Mouse (Mus musculus): ENCODE results near the gene Lipc.
"Not testable (repeated sequence)": the region's sequence is repeated elsewhere in the genome, so short reads cannot be mapped to it uniquely, and the experiment has no call there.

The Lipc gene

DNA sequence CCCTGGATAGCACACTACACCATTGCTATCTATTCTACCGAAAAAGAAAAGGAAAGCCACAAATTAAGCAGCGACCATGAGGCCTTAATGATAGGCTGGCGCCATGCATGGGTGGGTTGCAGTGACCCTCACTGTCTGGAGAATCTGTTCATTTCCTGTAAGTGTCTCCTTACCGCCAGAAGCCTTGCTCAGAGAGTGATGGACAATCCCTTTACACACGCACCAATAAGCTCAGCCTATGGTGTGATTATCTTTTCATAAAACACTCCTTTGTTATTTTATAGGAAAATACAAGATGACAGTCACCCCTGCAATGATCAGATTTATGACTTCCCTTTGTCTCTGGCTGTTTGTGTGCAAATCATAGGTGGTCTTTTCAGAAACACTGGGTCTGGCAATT lies 92.8 kb downstream of the Lipc start:
- DNase-seq (ENCODE audit: low spot score): no peak

DNA sequence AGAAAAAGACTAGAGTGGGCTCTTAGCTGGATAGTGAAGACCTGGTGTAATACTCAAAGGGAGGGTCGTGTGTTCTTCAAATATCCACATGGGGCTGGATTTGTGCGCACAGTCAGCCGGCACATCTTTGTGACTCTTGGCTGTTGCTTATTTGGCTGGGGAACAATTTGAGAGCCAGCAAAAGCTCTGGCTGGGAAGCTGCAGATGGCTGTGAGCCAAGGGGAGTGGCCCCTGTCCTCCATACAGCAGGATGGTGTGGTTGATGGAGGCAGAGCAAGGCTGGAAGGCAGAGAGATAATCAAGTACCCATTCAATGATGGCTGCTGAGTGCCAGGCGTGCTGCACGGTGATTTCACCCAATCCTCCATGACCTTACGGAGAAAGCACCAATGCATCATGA lies 96.2 kb downstream of the Lipc start:
- DNase-seq (ENCODE audit: low spot score): no peak

DNA sequence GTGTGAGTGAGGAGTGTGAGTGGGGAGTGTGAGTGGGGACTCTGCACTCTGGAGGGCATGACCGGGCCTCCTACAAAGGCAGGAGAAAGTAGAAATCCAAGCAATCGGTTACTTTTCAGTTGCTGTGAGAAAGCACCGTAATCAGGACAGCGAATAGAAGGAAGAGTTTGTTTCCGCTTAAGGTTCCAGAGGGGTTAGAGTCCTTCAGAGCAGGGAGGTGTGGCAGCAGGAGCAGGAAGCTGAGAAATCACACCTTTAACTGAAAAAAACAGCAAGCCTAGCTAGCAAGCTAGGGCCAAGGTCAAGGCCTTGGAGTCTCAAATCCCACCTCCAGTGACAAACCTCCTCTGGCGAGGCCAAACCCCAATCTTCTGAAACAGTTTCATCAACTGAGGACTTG lies 97.1 kb downstream of the Lipc start:
- DNase-seq (ENCODE audit: low spot score): no peak

DNA sequence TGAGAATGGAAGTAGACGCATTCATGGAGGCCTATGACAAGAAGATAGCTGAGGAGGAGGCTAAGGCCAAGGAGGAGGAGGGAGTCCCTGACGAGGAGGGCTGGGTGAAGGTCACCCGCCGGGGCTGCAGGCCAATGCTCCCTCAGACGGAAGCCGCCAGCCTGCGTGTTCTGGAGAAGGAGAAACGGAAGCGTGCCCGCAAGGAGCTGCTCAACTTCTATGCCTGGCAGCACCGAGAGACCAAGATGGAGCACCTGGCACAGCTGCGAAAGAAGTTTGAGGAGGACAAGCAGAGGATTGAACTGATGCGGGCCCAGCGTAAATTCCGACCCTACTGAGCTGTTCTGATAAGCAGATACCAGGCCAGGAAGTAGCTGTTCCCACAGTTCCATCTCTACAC lies 98.9 kb downstream of the Lipc start:
- DNase-seq (ENCODE audit: low spot score): not testable (repeated sequence)

DNA sequence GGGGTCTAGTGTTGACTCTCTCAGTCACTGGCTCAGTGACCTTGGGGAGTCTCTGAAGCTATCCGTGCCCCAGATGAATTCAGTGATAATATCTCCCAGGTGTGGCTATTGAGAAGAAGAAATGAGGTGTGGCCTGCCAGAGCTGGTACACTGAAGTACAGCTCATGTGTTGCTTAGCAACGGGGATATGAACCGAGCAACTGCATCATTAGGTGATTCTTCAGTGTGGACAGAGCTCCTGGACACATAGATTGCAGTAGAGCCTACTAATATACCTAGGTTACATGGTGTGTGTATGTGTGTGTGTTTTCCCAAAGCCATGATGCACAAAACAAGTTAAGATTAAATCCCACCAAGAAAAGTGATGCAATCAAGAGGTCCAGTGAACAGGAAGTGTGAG lies 100.5 kb downstream of the Lipc start:
- DNase-seq (ENCODE audit: low spot score): no peak

DNA sequence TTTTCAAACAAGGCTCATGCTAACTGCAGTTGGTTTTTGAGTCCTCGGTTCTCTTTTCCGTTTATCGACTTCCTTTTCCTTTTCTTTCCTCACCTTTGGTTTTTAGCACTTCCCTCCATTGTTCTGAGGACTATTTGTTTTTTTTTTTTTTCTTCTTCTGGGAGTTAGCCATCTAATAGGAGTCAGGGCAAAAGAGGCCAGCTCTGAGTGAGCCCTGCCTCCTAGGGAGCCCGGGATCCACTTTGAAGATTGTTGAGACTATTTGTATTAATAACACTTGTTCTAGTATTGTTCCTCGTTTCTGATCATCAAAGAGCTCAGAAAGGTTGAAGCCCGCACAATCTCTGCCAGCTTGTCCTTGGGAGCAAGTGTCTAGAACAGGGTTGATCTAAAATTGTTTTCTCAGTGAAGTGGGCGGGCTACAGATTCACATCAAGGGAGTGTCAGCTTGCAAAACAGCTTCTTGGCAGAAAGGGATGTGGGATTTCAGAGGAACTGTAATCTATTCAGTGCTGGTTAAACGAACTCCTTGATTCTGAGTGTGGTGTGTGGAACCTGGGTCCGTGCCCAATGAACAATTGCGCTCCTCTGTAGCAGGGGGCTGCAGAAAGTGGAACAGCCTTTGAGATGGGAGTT lies 103.8 kb downstream of the Lipc start:
- DNase-seq (ENCODE audit: low spot score): no peak

DNA sequence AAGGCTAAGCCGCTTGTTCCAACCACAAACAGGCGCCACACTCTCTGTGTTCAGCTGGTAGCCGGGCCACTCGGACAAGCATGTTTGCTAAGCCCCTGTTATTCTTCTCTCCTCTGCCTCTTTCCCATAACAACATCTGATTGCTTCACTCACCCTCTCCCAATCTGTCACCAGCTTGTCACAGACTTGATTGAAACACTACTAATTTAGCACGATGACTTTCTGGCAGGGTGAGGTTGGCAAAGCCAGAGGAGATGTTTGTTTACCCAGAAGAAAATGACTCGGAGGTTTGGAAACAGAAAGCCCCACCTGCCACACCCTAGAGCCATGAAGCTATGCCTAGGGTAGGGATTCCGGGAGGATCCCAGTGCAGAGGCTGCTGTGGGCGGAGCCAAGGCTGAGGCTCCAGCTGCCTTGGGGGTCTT lies 104.4 kb downstream of the Lipc start:
- no peak for DNase-seq (ENCODE audit: low spot score)

DNA sequence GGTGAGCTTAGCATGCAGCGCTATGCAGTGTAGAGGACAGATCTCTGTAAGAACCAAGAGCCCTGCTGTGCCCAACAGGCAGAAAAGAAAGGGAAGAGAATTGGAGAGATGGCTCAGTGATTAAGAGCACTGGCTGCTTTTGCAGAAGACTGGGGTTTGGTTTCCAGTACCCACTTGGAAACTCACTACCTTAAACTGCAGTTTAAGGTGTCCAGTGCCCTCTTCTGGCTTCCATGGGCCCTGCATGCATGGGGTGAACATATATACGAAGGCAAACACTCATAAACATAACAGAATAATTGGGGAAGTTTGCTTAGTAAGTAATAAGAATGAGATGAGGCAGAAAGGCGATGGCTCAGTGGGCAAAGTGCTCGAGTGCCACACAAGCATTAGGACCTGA lies 108.8 kb downstream of the Lipc start:
- no peak for DNase-seq (ENCODE audit: low spot score)

DNA sequence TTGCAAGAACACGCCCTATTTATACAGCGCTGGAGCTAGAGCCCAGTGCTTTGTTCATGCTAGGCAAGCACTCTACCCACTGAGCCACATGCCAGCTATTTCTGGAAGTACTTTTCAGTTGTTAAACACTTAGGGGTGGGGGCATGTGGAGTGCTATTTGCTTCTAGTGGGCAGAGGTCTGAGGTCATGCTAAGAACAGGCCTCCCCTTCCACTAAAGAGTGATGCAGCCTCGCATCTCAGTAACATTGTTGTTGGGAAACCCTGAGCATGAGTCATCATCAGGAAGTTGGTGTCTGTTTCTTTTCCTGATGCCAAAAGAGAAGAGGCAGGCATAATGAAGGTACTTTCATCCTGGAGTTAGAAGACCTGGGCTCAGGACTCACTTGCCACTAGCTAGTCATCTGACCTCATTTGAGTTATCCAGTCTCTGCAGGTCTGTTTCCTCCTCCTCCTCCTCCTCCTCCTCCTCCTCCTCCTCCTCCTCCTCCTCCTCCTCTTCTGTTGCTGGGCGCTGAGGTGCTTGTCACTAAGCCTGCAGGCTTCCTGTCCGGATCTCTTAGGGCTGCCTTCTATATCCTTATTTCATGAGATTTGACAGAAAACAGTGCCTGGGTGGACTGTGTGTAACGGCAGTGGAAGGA lies 109.6 kb downstream of the Lipc start:
- no peak for DNase-seq (ENCODE audit: low spot score)

DNA sequence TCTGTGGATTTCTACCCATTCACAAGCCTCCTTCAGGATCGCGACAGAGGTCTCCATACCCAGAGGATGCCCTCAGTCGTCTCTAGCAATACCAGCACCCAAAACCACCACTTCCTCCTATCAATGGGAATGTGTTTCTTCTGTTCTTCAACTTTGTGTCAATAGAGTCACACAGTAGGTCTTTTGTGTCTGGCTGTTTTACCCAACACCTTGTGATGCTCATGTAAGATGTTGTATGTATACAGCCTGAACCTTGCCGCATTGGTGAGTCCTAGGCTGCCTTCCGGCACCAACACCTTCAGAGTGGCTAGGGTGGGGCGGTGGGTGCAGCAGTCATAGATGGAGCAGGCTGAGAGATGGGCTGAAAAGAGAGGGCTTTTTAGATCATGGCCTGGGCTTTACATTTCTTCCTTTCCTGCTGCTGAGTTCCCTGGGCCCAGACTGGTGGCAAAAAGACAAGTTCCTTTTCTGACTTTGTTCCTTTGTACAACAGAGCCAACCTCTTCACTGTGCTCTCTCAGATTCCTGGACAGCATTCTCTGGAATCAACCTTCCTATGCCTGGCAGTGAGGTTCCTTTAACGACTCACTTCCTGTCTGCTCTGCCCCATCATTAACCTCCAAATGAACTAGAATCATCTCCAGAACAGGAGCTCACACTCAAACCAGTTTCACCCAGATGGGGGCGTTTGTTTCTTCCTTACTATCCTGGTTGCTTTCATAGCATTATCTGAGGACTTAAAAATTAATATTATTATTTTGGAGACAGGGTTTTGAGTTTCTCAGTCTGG lies 110.4 kb downstream of the Lipc start:
- no peak for DNase-seq (ENCODE audit: low spot score)

DNA sequence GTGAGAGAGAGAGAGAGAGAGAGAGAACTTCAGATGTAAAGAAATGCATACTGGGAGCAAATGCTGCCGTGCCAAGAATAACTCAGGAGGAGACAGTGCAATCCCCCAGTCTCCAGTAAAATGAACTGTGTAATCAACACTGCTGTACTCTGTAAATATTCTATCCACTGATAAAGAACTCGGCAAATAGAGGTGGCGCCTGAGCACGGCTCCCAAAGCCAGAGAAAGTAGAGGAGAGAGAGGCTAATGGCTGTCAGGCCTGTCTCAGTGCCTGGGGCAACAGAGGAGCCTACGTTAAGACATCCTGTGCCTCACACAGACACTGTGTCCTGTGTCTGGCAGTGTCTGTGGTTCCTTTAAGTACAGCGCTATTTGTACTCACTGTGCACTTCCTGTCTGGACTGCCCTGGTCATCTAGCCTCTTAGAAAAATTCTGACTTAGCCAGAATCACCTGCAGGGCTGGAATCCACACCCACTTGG lies 111.1 kb downstream of the Lipc start:
- no peak for DNase-seq (ENCODE audit: low spot score)

DNA sequence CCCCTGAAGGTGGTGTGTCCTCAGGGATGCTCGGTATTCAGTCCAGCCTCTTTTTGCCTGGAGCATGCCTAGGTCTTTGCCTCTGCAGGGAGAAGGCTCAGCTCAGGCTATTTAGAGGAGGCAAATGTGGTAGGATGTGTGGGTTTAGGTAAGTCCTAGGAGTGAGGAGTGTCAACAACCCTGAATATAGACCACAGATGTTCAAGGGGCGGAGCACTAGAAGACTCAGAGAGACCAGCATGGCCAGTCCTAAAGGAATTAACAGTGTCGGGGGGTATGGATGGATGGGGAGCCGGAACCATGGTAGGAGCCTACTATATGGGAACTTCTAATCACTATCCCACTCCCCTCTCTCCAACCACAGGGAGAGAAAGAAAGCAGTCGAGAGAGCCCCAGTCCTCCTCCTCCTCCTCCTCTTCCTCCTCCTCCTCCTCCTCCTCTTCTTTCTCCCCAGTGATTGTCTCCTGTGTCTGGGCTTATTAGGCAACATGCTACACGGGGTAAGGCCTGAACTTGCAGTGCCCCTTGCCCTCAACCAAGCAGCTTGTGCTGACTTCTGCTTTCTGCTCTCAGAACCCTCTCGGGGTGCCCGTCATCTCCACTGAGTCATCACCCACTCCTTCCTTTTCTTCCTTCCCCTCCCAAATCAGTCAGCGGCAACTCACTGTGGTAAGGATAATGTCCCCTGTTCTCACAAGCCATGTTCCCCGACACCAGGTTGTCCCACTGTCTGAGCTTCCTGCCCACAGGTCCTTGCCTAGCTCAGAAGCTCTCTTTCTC lies 113.7 kb downstream of the Lipc start:
- DNase-seq (ENCODE audit: low spot score): no peak

DNA sequence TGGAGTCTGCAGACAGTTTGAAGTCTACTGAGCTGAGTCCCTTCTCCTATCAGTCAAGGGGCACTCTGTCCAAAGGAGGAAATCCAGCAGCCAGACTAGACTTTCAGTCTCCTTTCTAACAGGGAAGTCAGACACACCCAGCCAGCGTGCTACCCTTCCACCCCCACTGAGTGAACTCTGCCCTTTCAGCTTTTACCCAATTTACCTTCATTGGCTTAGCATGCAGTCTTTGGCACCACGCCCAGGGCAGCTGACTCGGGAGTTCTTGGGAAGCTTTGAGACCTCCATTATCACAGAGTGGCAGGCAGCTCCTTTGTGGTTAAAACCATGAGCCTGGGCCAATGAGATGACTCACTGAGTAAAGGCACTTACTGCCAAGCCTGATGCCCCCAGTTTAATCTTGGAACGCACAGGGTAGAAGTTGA lies 117.3 kb downstream of the Lipc start:
- DNase-seq (ENCODE audit: low spot score): peak; percentile 38

DNA sequence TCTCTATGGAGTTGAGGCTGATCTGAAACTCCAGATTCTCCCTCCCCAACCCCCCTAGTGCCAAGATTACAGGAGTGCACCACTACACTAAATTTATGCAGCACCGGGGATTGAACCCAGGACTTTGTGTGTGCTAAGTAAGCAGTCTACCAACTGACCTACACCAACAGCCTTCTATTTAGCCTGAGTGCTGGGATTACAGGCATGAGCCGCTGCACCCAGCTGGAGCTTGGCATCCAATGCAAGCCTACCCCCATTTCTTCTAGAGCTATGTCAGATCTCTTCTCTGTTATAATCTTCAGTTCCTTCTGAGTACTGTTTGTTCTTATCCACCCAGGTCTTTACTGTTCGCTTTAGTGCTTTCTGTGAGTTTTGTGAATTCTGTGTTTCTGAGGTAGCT lies 117.8 kb downstream of the Lipc start:
- DNase-seq (ENCODE audit: low spot score): no peak

DNA sequence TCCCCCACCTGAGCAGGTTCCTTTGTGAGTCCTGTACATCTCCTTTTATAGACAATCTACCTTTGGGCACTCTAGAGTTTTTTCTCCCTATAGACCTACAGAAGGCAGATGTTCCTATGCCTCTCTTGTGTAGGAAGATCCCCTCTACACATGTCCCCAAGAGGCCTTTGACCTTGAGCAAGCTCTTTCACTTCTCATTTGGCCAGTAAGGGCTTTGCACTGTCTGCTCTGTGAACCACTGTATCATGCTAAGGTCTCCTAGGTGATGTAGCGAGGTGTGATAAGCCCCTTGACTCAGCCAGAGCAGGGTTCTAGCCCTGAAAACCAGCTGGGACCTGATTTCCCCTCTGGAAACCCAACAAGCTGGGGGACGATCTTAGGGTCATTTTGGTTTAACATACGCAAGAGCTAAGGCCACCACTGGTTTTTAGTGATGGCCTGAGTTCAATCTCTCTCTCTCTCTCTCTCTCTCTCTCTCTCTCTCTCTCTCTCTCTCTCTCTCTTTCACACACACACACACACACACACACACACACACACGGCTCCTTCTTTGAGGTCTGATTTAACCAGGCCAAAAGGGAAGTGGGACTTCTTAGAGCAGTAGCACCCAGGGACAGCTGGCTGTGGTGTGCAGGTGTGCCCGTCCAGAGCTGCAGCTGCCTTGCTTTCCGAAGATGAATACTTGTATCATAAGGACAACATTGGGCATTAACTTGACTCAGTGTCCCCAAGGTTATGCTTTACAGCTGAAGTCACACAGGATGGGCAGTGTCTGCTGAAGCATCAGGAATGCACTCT lies 118.7 kb downstream of the Lipc start:
- DNase-seq (ENCODE audit: low spot score): no peak

DNA sequence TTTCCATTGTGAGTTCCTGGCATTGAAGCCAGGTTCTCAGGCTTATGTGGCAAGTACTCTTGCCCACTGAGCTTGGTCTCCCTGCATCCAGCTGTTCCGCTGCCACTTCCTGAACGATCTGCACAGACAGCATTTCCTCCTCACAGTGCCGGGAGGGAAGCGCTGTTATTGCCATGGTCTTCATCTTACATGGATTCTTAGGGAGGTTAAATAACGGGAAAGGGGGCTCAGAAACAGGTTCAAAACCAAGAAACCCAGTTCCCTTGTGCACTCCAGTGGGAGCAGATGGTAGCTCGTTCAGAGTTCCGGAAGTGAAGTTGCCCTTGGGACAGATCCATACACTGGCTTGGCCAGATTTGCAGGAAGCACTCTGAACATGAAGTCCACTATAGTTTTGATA lies 119.8 kb downstream of the Lipc start:
- no peak for DNase-seq (ENCODE audit: low spot score)

DNA sequence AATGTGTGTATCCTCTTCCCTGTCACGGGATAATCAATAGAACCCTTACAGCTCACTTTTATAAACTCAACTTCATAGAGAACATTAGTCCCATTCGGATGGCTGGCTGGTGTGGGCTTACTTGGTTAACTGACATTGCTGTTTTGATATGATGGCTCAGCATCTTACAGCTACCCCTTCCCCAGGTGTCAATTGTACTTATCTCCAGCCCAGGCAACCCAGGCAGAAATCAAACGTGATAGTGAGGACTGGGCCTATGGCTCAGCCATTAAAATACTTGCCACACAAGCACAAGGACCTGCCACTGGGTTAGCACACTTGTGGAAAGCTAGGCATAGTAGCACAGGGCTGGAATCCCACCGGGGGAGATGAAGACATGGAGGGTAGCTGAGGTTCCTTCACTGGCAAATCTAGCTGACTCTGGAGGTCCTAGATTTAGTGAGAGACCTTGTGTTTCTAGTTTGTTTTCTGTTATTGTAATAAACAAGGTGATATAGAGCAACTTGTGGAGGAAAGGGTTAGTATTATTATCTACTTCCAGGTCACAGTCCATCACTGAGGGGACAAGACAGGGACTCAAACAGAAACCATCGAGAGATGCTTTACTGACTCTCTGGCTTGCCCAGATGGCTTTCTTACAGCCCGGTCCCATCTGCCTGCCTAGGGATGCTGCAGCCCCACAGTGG lies 121.0 kb downstream of the Lipc start:
- DNase-seq (ENCODE audit: low spot score): no peak

DNA sequence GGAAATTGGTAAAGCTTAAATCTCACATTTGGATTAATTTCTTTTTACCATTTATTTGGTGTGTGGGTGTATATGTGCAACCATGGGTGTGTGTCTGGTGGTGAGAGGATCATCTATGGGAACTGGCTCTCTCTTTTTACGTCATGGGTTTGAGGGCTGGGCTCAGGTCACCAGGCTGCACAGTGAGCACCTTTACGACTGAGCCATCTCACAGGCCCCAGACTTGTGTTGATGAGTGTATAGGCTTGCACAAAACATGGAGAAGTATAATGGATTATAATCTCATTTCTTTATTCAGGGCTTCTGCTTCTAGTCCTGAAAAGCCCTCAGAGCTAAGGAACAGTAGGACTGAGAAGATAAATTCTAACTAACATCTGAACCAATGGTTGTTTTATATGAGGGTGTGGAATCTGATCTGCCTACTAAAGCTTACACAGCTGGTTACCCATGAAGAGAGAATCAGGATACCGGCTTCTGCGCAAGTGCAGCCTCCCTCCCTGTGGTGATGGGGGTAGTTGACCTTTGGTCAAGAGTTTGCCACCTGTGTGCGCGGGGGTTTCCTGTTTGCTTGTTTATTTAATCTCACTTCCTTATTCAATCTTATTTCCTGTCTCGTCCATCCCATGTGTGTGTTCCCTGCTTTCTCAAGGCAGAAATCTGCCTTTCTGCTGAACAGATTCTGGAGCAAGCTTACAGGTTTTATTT lies 122.1 kb downstream of the Lipc start:
- DNase-seq (ENCODE audit: low spot score): no peak

DNA sequence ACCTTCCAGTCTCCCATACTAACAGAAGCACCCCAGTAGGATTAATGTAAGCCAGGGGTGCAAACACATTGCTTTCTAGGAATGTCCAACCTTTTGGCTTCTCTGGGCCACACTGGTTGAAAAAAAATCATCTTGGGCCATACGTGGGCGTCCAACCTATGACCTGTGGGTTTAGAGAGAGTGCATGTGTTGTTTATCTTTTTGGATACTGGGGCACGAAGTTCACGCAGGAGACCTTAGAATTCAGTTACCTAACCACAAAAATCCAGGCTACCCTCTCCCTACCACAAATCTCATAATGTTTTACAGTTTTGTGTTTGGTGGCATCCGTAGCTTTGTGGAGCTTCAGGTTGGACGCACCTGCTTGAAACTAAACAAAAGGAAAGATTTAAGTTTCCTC lies 124.1 kb downstream of the Lipc start:
- no peak for DNase-seq (ENCODE audit: low spot score)

DNA sequence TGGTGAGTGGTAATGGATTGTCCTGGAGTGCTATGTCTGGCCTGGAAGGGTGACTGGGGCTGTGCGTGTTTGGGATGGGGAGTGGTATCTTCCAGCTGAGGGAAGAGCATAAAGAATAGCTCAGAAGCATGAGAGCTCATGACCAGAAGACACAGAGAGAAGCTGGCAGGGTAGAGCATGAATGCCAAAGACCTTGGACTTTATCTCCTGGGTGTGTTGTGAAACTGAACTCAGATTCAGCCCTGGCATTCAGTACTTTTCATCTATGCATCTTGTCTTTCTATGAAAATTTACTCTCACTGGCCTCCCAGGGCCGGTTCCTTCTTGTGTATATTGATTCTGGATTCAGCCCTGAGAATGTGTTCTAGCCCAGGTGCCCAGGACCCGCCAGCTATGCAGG lies 127.9 kb downstream of the Lipc start:
- DNase-seq (ENCODE audit: low spot score): no peak

Data from urinary bladder, postnatal 10 days (tissue).